Comparison of ENCODE assay signal across 8 mouse cellular contexts in genomic region chr10:84533912-84534671, GRCm38 (mm10). TPM values are rescaled to one million over a fixed set of nuclear protein-coding genes. Genes with fewer than 3 reads are reported as not detected.
DNase-seq lines count a peak whose midpoint lies in the region; ATAC-seq and TF ChIP-seq lines count a peak whose summit lies in the region.

Gene Ckap4, minus strand, starts transcription at chr10:84534062.

- TF ChIP-seq CTCF in left cerebral cortex, adult 2 months (IDR thresholded peaks at IDR 0.05), result no peak

- peak within 1 kb of the TSS; percentile 95 for H3K27ac ChIP-seq in hindbrain, embryonic 11.5 days (ENCODE audit: low read depth, low read length)
- peak within 1 kb of the TSS; percentile 37 for H3K27ac ChIP-seq in left cerebral cortex, adult 2 months

- WGBS in hindbrain, embryonic 11.5 days, result 1% methylated on average over 14 of the region's 64 CpGs

- peak within 1 kb of the TSS; percentile 98 for H3K9ac ChIP-seq in hindbrain, embryonic 11.5 days (ENCODE audit: low read depth, low read length)

- no peaks in the 10 kb centered on the region; the same call in 1 of the 2 replicates for H3K36me3 ChIP-seq in hindbrain, embryonic 11.5 days (ENCODE audit: control insufficient read depth, insufficient read depth, low read length)

- peak within 1 kb of the TSS; percentile 71 for H3K4me2 ChIP-seq in hindbrain, embryonic 11.5 days (replicated peaks; ENCODE audit: low read depth, low read length)

- H3K4me1 ChIP-seq in hindbrain, embryonic 11.5 days (replicated peaks; ENCODE audit: control insufficient read depth, insufficient read depth, low read length), result peaks cover 14% of the 10 kb centered on the region

- H3K4me3 ChIP-seq in hindbrain, embryonic 11.5 days (ENCODE audit: low read depth, low read length), result peak within 1 kb of the TSS; percentile 97
- H3K4me3 ChIP-seq in left cerebral cortex, adult 2 months, result peak within 1 kb of the TSS; percentile 68

- peak; percentile 60 for DNase-seq in cerebellum, adult 9-11 months
- peak; percentile 78 for DNase-seq in forelimb bud, embryonic 11.5 days (ENCODE audit: low read depth, low spot score)
- DNase-seq in hindbrain, embryonic 11.5 days (ENCODE audit: low spot score), result peak; percentile 87
- peak; percentile 49 to 57 for DNase-seq in left cerebral cortex, adult 2 months (ENCODE audit: extremely low spot score in 1 of 2, low spot score in 2 of 2)
- DNase-seq in lung, postnatal 4 days, result peak; percentile 87 to 94
- peak; percentile 59 for DNase-seq in right cerebral cortex, postnatal 14 days
- no peak for DNase-seq in natural killer cell, adult 2 months (ENCODE audit: low spot score in 2 of 2)

- ATAC-seq in activated CD4-positive, CD25-positive, alpha-beta regulatory T cell, adult 4 months, result peak; percentile 46
- peak; percentile 88 for ATAC-seq in hindbrain, embryonic 11.5 days (ENCODE audit: low FRiP score)

- no peaks in the 10 kb centered on the region for H3K9me3 ChIP-seq in hindbrain, embryonic 11.5 days (ENCODE audit: control insufficient read depth, low read length)

- intact Hi-C loops in left cerebral cortex, adult 2 months (cut with DNase I), result loop anchor here (2.0 kb wide), 1 partner anchor 43 kb away; the partner anchor contains the start of gene Tcp11l2

- H3K27me3 ChIP-seq in hindbrain, embryonic 11.5 days (ENCODE audit: control insufficient read depth, insufficient read depth, low read length), result no peaks in the 10 kb centered on the region

RNA-seq across cellular contexts. Expression of gene Ckap4, which starts in this region (rescaled TPM):
- under 1 TPM in 1 of 2 experiments, not detected in 1; 0.12 TPM for polyA plus RNA-seq in activated CD4-positive, CD25-positive, alpha-beta regulatory T cell, adult 4 months (2017; shearing (Covaris generic))
- 90.8 and 91.1 TPM in 2 replicates for polyA plus RNA-seq in hindbrain, embryonic 11.5 days (2014; fragmentation: Nextera tagmentation; extraction: Ambion mirVana)
- total RNA-seq in left cerebral cortex, adult 2 months (2021), result 10 to 100 TPM; 21.6 to 22.8 TPM

Comparison
In these comparisons a context has a peak if more than half of its experiments do, and no peak if none do; other contexts are left out.
1. RNA of gene Ckap4 (polyA plus RNA-seq): 90.8 to 91.1 TPM in hindbrain, embryonic 11.5 days; 0.12 TPM in activated CD4-positive, CD25-positive, alpha-beta regulatory T cell, adult 4 months; every median in the first group is over 10 times any median in the second.
2. Peak in ATAC-seq in activated CD4-positive, CD25-positive, alpha-beta regulatory T cell, adult 4 months; RNA of the gene not detected or under 1 TPM.
3. DNase-seq: peak in cerebellum, adult 9-11 months (single experiment), forelimb bud, embryonic 11.5 days (single experiment), hindbrain, embryonic 11.5 days (single experiment), left cerebral cortex, adult 2 months (2 of 2), lung, postnatal 4 days (2 of 2) and right cerebral cortex, postnatal 14 days (single experiment); none in natural killer cell, adult 2 months (0 of 2).